Mouse (Mus musculus) lung, postnatal 10 days (tissue): ENCODE results near the gene Dpep1.
"Not testable (repeated sequence)": the region's sequence is repeated elsewhere in the genome, so short reads cannot be mapped to it uniquely, and the experiment has no call there.

Experiments
- DNase-seq: peaks from one replicate; pipeline ENCODE4 v3.0.0; 2021

Gene Dpep1

GRCm38 (mm10) chr8:123185566-123186409, at the start of gene Dpep1:
Dpep1 (plus strand) TSS chr8:123186242.
- DNase-seq, result peak; percentile 76

GRCm38 (mm10) chr8:123136287-123136686, 49.8 kb upstream of the Dpep1 start:
- no peak for DNase-seq

- DNase-seq, result peak; percentile 69
Measured at GRCm38 (mm10) chr8:123137645-123138077, 48.4 kb upstream of the Dpep1 start.

GRCm38 (mm10) chr8:123138741-123139140, 47.3 kb upstream of the Dpep1 start:
- DNase-seq, result no peak

- peak; percentile 97 for DNase-seq
Measured at GRCm38 (mm10) chr8:123141741-123142462, 44.1 kb upstream of the Dpep1 start.

GRCm38 (mm10) chr8:123145279-123145678, 40.8 kb upstream of the Dpep1 start:
- peak; percentile 73 for DNase-seq

GRCm38 (mm10) chr8:123146390-123146789, 39.7 kb upstream of the Dpep1 start:
- DNase-seq, result peak; percentile 52

- DNase-seq, result peak; percentile 79
Measured at GRCm38 (mm10) chr8:123150737-123151171, 35.3 kb upstream of the Dpep1 start.

- peak; percentile 80 for DNase-seq
Measured at GRCm38 (mm10) chr8:123155177-123155576, 30.9 kb upstream of the Dpep1 start.

- no peak for DNase-seq
Measured at GRCm38 (mm10) chr8:123156070-123156773, 29.8 kb upstream of the Dpep1 start.

- peak; percentile 40 for DNase-seq
Measured at GRCm38 (mm10) chr8:123157888-123158465, 28.1 kb upstream of the Dpep1 start, which contains the start of gene Sult5a1. Sult5a1 (minus strand) TSS chr8:123158315.

GRCm38 (mm10) chr8:123181391-123181790, 4.7 kb upstream of the Dpep1 start:
- DNase-seq, result peak; percentile 42

- DNase-seq, result no peak
Measured at GRCm38 (mm10) chr8:123188006-123188405, 2.0 kb downstream of the Dpep1 start.

GRCm38 (mm10) chr8:123188841-123189240, 2.8 kb downstream of the Dpep1 start:
- peak; percentile 31 for DNase-seq

- peak; percentile 91 for DNase-seq
Measured at GRCm38 (mm10) chr8:123190678-123191077, 4.6 kb downstream of the Dpep1 start.

GRCm38 (mm10) chr8:123191908-123192307, 5.9 kb downstream of the Dpep1 start:
- DNase-seq, result no peak

GRCm38 (mm10) chr8:123193771-123194170, 7.7 kb downstream of the Dpep1 start:
- DNase-seq, result no peak

- DNase-seq, result not testable (repeated sequence)
Measured at GRCm38 (mm10) chr8:123197016-123197415, 11.0 kb downstream of the Dpep1 start.

- peak; percentile 26 for DNase-seq
Measured at GRCm38 (mm10) chr8:123199864-123200263, 13.8 kb downstream of the Dpep1 start.

GRCm38 (mm10) chr8:123202288-123202687, 16.2 kb downstream of the Dpep1 start:
- DNase-seq, result peak; percentile 85

- no peak for DNase-seq
Measured at GRCm38 (mm10) chr8:123203571-123203970, 17.5 kb downstream of the Dpep1 start.

GRCm38 (mm10) chr8:123211876-123212275, 25.8 kb downstream of the Dpep1 start:
- no peak for DNase-seq
